Mouse (Mus musculus): Measurements from ENCODE around the gene Ralbp1.
A peak's percentile ranks its signal among the peaks of the same experiment; 100 is the strongest.

The Ralbp1 gene

DNA sequence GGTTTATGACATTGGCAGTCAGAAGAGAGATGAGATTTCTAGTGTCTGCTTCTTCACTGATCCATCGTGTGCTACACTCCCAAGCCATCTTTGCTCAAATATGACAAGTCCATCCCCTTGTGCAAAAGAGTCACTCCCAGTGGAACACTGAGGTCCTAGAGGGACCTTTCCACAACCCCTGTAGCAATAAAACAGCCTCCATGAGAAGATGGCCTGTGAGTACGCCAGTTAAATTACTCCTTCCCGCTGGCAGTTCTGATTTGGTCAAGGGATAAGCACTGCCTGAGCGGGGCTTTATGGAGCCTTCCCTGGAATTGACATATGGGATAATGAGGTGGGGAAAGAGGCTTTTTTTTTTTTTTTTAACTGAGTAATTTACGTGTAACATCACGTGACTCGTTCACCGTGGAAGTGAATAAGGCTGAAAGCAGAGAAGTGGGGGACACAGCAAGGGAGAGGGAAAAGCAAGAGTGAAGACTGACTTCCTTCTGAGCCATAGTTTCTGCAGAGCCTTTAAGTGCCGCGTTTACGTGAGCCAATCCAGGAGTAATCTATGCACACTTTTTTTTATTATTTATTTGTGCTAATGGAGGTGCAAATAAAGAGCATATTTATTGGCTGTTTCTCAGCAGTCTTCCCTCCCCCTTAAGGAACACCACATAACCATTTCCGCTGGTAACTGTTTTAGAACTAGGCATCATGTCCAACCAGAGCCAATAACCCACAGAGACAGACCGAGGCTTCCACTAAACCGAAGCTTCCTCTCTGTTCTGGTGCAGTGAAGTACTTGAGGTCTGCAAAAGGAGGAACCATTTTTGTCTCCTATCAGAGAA, at the start of gene Ralbp1:
Gene Ralbp1 (minus strand): TSS at position 102 of the 833 bp plus-strand sequence.
- peak in 1 of 2 experiments; percentile 11 for DNase-seq (ENCODE audit: low spot score in 2 of 2)

DNA sequence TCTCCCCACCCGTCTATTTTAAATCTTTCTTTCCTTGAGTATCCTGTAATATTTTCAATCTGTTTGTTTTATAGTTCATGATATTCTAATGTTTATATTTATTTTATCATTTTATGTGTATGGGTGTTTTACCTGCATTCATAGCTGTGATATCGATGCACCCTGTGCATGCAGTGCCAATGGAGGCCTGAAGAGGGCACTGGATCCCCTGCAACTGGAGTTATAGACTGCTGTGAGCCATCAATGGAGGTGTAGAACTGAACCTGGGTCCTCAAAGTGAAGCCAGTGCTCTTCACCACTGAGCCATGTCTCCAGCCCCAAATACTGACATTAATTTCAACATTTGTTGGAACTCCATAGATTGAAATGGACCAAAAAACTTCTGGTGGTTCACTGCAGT, 48.1 kb upstream of the Ralbp1 start:
- no peak for DNase-seq (ENCODE audit: low spot score in 2 of 2)

DNA sequence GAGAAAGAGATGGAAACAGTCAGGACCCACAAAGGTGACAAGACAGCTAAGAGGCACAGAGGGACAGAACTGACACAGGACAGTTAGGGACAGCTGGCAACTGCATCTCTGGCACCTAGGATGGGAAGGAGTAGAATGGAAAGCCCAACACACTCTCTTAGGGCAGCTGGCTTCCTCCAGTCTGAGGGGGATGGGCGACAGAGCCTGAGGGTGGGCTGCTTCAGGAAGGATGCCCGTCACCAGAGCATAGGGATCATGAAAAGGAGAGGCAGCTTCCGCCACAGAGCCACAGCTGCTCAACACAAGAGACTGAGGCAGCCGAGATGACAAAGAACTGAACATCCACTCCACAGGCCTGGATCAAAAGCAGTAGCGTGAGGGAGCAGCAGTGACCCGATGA, 45.9 kb upstream of the Ralbp1 start:
- no peak for DNase-seq (ENCODE audit: low spot score in 2 of 2)

DNA sequence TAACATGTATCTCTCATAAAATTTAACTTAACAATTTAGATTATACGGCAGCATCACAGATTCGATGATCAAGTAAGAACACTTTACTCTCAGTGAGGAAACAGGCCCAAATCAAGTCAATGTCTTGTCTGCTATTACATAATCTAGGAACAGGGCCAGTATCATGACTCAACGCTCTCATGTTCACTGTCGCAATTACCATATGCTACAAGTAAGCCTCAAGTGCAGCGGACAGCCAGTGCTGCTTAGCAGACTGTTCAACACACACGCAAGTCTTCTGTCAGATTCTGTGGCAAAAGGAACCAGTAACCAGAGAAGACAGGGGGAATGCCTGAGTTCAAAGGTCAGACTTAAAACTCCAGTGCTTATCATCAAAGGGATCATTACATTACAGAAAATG, 45.4 kb upstream of the Ralbp1 start:
- no peak for DNase-seq (ENCODE audit: low spot score in 2 of 2)

DNA sequence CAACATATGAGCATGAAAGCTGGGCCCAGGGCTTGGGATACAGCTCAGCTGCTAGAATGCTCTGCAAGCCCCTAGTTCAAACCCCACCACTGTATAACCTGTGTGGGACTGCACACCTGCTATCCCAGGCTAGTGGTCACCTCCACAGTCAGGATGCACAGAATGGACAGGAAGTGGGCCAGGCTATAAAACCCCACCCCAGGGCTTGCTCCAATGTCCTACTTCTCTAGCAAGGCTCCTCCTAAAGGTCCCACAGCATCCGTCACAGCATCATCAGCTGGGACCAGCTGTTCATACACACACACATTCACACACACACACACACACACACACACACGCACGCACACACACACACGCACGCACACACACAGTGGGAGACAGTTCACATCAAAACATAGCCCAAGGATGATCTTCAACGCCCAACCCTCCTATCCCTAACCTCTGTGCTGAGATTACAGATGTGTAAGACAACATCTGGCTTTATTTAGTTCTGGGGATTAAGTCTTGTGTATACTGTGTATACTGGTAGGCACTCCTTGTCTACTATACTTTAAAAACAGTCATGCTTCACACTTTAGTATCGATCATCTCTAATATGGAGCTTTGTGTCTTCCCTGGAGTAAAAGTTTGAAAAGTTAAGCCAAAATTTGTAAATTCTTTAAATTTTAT, 44.7 kb upstream of the Ralbp1 start:
- DNase-seq (ENCODE audit: low spot score in 2 of 2), result no peak

DNA sequence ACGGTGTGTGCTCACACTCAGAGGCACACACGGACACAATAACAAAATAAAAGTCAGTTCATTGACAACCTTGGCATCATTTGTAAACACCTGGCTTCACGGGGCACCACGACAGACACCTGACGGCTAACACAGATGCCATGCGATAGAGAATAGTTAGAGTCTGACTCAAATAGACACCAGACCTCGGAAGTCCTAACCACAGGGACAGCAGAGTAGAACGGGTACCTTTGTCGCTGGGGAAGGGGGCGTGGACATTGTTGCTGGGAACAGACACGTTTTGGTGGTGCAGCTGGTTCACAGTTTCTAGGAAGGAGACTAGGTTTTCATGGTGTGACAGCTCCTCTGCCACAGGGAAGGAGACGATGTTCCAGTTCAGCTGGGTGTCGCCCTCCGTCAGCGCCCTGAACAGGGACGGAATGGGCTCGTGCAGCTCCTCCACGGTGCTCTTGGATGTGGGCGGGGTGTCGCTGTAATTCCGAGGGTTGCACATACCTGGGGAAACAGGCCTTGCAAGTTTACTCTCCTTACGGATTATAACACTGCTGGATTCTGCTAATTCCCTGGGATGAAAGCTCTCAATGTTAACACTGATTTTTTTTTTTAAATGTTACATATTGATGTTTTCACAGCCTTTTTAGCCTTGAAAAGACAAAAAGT, 43.9 kb upstream of the Ralbp1 start:
- no peak for DNase-seq (ENCODE audit: low spot score in 2 of 2)

DNA sequence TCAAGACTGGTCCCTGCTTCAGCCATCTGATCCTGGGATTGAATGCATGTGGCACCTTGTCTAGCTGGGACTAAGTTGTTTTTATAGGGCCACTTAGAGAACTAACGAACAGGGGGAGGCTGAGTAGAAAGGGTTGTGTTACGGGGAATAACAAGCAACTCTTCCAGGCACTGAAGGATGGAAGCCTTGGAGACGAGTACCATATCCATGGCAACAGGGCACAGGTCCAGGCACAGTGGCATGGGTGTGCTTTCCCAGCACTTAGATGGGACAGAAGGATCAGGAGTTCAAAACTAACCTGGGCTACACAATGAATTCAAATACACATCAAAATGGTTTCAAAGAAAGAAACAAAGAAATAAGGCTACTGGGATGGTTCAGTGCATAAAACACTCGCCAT, 41.5 kb upstream of the Ralbp1 start:
- DNase-seq (ENCODE audit: low spot score in 2 of 2), result peak in 1 of 2 experiments; percentile 16

DNA sequence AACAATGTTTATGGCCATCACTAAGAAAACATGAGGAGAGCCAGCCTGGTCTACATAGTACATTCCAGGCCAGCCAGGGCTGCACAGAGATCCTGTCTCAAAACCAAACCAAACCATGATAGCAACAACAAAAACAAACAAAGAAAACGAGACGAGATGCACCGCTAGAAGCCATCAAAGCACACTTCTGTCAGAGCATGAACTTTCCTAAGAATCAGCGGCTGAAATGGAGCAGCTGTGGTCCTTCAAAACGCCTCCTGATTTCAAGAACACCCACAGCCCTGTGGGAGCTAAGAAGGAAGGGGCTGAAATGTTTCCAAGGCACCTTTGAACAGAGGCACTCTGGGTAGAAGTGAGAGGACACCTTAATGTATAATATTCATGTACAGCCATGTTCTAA, 38.6 kb upstream of the Ralbp1 start:
- no peak for DNase-seq (ENCODE audit: low spot score in 2 of 2)

DNA sequence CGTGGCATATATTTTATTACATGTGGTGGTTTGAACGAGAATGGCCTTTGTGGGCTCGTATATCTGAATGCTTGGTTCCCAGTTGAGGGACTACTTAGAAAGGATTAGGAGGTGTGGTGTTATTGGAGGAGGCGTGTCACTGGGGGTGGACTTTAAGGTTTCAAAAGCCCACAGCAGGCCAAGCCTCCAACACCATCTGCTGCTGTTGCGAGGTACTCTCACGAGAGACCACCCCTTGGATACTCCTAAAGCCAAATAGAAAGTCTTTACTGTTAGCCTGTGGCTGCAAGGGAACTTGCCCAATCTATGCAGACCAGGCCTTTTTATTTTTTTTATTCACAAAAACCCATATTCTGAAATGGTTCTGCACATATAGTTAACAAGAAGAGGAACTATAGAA, 36.4 kb upstream of the Ralbp1 start:
- no peak for DNase-seq (ENCODE audit: low spot score in 2 of 2)

DNA sequence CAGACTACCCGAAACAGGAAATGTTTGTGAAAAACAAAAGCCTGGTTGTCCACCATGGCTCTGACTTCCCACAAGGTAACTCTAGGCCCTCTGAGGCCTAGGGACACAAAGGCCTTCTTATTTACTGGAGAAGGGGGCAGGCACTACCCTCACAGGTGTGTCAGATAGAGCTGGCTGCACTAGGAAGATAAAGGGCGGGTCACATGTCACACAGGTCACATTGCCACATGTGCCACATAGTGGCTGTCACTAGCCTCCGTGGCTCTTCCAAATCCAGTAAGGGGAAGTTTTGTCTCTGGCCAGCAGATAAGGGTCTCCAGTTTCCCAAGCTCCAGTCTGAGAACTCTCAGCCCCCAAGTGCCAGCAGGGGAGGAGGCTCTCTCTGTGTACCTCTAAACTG, 33.6 kb upstream of the Ralbp1 start:
- no peak for DNase-seq (ENCODE audit: low spot score in 2 of 2)

DNA sequence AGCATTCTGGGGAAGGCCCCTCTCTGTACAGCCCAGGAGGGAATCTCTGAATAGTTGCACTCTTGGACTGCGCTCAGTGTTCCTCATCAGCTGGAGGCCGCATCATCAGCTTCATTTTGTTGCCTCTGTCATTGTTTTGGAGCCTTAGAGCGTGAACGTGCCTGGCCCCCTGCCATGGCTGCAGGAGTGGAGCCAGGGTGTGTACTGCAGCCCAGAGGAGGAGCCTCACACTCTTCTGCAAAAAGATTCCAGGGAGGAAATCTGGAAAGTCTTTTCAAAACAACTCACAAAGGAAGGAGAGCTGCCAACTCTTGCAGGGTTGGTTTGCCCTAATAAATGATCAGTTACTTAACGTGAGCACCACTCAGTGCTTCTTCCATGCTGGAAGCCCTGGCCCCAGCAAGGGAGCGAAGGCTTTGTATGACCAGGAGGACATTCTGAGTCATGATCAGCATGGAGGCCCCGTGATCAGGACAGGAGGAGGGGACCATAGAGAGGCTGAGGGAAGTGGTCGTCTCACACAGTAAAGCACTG, 30.6 kb upstream of the Ralbp1 start:
- peak; percentile 67 to 87 for DNase-seq (ENCODE audit: low spot score in 2 of 2)

DNA sequence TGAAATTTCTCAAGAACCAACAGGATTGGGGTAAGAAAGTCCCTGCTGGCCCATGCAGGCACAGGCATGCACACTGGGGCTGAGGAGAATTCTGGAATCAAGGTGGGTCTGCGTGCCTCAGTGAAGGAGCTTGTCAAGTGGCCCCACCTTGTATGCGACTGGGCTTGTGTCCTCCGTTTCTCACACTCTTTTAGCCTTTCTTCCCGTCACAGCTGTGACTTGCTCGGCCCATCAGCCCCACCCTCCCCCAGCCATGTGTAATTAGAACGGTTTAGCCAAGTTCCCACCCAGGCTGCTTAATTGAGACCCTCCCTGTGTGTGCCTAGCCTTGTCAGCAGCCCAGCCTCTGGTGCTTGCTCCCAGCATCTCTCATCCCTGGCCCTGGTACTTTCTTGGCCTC, 28.5 kb upstream of the Ralbp1 start:
- DNase-seq (ENCODE audit: low spot score in 2 of 2), result no peak

DNA sequence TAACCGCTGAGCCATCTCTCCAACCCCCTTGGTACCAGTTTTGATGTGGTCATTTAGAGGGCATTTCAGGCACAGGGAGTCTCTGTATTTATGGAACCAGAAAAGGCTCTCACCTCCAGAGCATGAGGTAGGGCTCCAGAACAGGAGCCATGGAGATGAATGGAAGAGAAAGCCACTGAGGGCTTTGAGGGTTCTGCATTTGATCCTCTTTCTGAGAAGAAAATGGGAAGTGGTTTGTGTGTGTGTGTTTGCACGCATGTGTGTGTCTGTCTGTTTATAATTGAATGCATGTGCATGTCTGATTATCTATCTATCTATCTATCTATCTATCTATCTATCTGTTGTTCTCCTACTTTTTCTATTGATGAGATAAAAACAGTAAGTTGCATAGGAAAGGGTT, 26.6 kb upstream of the Ralbp1 start:
- DNase-seq (ENCODE audit: low spot score in 2 of 2), result no peak

DNA sequence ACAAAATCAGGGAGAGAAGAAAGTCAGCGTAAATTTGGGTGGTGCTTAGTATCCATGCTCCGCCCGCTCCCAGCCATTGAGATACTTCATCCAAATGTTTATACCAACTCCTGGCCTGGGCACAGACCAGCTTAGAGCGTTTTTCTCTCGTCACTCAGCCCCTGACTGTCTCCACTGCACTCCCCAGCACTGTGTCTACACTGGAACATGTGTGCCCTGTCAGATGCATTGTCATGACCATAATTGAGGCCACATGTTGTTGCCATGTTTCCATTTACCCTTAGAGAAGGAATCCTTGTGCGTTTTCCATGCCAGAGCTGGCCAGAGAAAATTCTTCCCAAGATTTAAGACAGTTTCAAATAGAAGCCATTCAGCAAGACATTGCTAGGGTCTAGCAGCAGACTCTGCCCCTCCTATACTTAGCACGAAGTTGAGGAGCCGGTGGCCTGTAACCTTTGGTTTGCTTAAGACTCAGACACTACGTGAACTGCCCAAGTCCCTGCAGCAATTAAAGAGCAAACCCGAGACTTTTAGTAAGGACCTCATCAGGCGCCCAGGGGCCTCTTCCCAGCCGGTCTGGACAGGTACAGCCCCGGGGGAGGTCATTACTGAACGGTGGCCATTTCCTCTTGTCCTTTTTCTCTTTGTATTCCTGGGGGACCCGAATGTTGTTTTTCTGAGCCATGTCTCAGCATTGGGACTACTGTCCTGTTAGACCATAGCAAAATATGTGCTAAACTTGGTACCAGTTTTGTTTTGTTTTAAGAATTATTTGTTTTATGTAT, 25.9 kb upstream of the Ralbp1 start:
- no peak for DNase-seq (ENCODE audit: low spot score in 2 of 2)

- DNase-seq (ENCODE audit: low spot score in 2 of 2), result no peak
Observed at GRCm38 (mm10) chr17:65908270-65908669, 22.7 kb upstream of the Ralbp1 start.

- no peak for DNase-seq (ENCODE audit: low spot score in 2 of 2)
Observed at GRCm38 (mm10) chr17:65906895-65907401, 21.4 kb upstream of the Ralbp1 start.

DNA sequence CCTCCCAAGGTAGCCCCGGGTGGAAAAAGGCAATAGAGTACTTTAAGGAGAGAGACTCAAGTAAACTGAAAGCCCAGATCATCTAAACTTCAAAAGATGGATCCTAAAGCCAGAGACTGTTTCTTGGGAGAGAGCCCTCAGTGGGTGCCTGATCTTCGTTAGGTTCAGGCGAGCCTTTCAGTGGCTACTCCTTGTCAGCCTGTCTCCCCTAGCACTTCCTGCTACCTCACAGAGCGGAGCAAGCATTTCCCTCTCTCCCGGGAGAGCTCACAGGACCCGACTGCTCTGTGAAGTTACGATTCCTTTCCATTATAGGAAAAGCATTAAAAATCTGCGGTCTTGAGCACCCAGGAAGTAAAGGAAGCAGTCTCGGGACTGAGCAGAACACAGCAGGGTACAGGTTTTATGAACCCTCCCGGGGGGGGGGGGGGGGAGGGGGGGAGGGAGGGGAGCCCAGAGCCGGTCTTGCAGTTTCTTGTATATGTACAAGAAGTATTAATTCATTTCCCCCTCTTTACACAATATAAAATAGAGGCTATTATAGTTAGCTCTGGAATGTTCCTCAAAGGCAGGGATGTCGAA, 20.8 kb upstream of the Ralbp1 start:
- no peak for DNase-seq (ENCODE audit: low spot score in 2 of 2)

DNA sequence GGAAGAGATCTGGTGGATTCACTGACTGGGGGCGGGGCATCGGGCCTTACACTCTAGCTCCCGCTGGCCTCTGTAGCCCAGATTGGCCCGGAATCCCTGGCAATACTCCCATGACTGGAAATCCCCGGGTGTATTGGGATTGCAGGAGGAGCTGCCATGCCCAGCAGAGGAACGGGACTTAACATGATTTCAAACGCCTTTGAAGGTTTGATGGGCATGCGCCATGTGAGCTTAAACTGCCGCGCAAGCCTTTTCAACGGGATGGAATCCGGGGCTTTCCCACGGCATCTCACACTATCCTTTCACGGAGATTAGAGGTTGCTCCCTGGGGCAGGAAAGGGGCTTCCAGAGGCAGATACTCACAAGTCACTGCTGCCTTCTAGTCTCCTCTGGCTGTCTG, 19.6 kb upstream of the Ralbp1 start:
- DNase-seq (ENCODE audit: low spot score in 2 of 2), result no peak

- no peak for DNase-seq (ENCODE audit: low spot score in 2 of 2)
Observed at GRCm38 (mm10) chr17:65903826-65904225, 18.2 kb upstream of the Ralbp1 start.

DNA sequence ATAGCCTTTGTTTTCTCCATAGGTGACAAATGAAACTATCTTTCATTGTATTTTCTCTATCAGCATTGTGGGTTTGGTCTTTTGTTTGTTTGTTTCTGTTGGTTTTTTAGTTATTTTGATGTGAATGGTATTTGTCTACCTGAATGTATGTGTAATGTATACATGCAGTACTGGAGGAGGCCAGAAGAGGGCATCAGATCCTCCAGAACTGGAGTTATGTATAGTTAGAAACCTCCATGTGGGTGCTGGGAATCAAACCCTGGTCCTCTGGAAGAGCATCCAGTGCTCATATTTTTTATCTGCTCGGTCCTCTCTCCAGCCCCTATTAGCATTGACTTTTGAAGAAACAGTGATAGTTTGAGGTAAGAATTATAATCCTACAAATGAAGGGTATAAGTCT, 17.4 kb upstream of the Ralbp1 start:
- no peak for DNase-seq (ENCODE audit: low spot score in 2 of 2)

DNA sequence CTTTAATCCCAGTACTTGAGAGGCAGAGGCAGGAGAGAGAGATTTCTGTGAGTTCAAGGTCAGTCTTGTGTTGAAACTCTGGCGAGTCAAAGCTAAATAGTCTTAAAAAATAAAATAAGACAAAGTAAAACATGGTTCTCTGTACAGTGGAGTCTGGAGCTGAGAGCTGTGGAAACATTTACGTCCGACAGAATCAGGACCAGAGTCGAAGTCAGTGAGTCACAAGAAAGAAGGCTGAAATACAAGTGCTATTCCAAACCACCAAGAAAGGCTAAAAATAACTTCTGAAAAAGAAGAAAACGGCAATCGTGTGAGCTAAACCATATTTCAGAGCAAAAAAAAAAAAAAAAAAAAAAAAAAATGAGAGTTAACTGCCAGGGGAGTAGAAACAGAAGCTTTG, 16.7 kb upstream of the Ralbp1 start:
- DNase-seq (ENCODE audit: low spot score in 2 of 2), result no peak

All from cerebellum, postnatal 4 days (tissue).